Mouse (Mus musculus) left cerebral cortex, postnatal 4 days (tissue): Measurements from ENCODE around the gene Pum1. TPM values are rescaled to one million over a fixed set of nuclear protein-coding genes. Genes with fewer than 3 reads are reported as not detected.
A peak's percentile ranks its signal among the peaks of the same experiment; 100 is the strongest.
"Not testable (repeated sequence)": the region's sequence is repeated elsewhere in the genome, so short reads cannot be mapped to it uniquely, and the experiment has no call there.

Source experiments
- DNase-seq: peaks from one replicate; pipeline ENCODE4 v3.0.0-alpha.2; 2022
- intact Hi-C: fragments of 180-260 bp; cut with DNase I; formaldehyde crosslinking; loops from one replicate; pipeline ENCODE4 v1.15.1; 2025
- total RNA-seq, 2 experiments: library from RNA; stranded (reverse); gene quantifications; 2 replicates each; pipeline ENCODE4 v1.2.3; 2021

Gene Pum1
- total RNA-seq = 100 to 1,000 TPM; 137 to 139 TPM

GRCm38 (mm10) chr4:130662979-130663725 is at the start of gene Pum1:
Pum1 (plus strand) TSS chr4:130663321.
- peak; percentile 96 for DNase-seq
- intact Hi-C loops = no loop called here

GRCm38 (mm10) chr4:130629391-130629790 is 33.7 kb upstream of the Pum1 start:
- peak; percentile 26 for DNase-seq
- intact Hi-C loops = no loop called here

- intact Hi-C loops = no loop called here
- no peak for DNase-seq
Measured at GRCm38 (mm10) chr4:130630232-130630847, 32.8 kb upstream of the Pum1 start.

- intact Hi-C loops, DNase-seq: not testable (repeated sequence)
Measured at GRCm38 (mm10) chr4:130635076-130635475, 28.0 kb upstream of the Pum1 start.

- intact Hi-C loops = no loop called here
- no peak for DNase-seq
Measured at GRCm38 (mm10) chr4:130636761-130637160, 26.4 kb upstream of the Pum1 start.

- no peak for DNase-seq
- intact Hi-C loops = no loop called here
Measured at GRCm38 (mm10) chr4:130637488-130638422, 25.4 kb upstream of the Pum1 start.

- intact Hi-C loops = no loop called here
Measured at GRCm38 (mm10) chr4:130640031-130640717, 22.9 kb upstream of the Pum1 start.

GRCm38 (mm10) chr4:130642468-130642867 is 20.7 kb upstream of the Pum1 start:
- no peak for DNase-seq
- intact Hi-C loops = no loop called here

More at GRCm38 (mm10) chr4:130640031-130640717, 22.9 kb upstream of the Pum1 start:
- DNase-seq = no peak

- intact Hi-C loops = no loop called here
- DNase-seq = no peak
Measured at GRCm38 (mm10) chr4:130645426-130645825, 17.7 kb upstream of the Pum1 start.

- intact Hi-C loops = no loop called here
- no peak for DNase-seq
Measured at GRCm38 (mm10) chr4:130651286-130651685, 11.8 kb upstream of the Pum1 start.

- no peak for DNase-seq
- intact Hi-C loops = no loop called here
Measured at GRCm38 (mm10) chr4:130652546-130652945, 10.6 kb upstream of the Pum1 start.

GRCm38 (mm10) chr4:130657820-130658565 is 5.1 kb upstream of the Pum1 start:
- no peak for DNase-seq
- intact Hi-C loops = no loop called here

- intact Hi-C loops = no loop called here
- no peak for DNase-seq
Measured at GRCm38 (mm10) chr4:130659470-130659869, 3.7 kb upstream of the Pum1 start.

- intact Hi-C loops = no loop called here
- no peak for DNase-seq
Measured at GRCm38 (mm10) chr4:130660106-130660505, 3.0 kb upstream of the Pum1 start.

- intact Hi-C loops = no loop called here
- no peak for DNase-seq
Measured at GRCm38 (mm10) chr4:130661151-130661550, 2.0 kb upstream of the Pum1 start.

- DNase-seq, intact Hi-C loops: not testable (repeated sequence)
Measured at GRCm38 (mm10) chr4:130662305-130662704, 816 bp upstream of the Pum1 start.

- intact Hi-C loops = no loop called here
- DNase-seq = peak; percentile 50
Measured at GRCm38 (mm10) chr4:130663810-130664401, 785 bp downstream of the Pum1 start.

- no peak for DNase-seq
- intact Hi-C loops = no loop called here
Measured at GRCm38 (mm10) chr4:130664414-130665029, 1.4 kb downstream of the Pum1 start.

GRCm38 (mm10) chr4:130665176-130665575 is 2.1 kb downstream of the Pum1 start:
- intact Hi-C loops = no loop called here

More at GRCm38 (mm10) chr4:130665176-130665575, 2.1 kb downstream of the Pum1 start:
- DNase-seq = no peak
